Mouse (Mus musculus) testis, postnatal 10 days (tissue): ENCODE measurements at regions not wholly inside any gene's neighbourhood (a gene's known extent, or its start where the extent isn't known, plus 50 kb on each side); places are given as distances from the start of the nearest gene placed in this dataset.

ENCODE experiments used
- DNase-seq: peaks from one replicate; pipeline ENCODE4 v3.0.0; 2021; ENCODE audit warnings: low spot score

GRCm38 (mm10) chr9:26383996-26384395 is 349.5 kb upstream of the B3gat1 start:
- DNase-seq: no peak

GRCm38 (mm10) chr9:26398635-26399034 is 334.9 kb upstream of the B3gat1 start:
- no peak for DNase-seq

GRCm38 (mm10) chr9:26422897-26423823 is 310.4 kb upstream of the B3gat1 start:
- DNase-seq: no peak

- no peak for DNase-seq
These were observed 298.0 kb upstream of the B3gat1 start for GRCm38 (mm10) chr9:26435507-26435906.

GRCm38 (mm10) chr9:26437244-26437643 is 296.3 kb upstream of the B3gat1 start:
- no peak for DNase-seq

- no peak for DNase-seq
These were observed 279.6 kb upstream of the B3gat1 start for GRCm38 (mm10) chr9:26453924-26454323.

GRCm38 (mm10) chr9:26461081-26461480 is 272.4 kb upstream of the B3gat1 start:
- DNase-seq: no peak

GRCm38 (mm10) chr9:26470694-26471392 is 262.7 kb upstream of the B3gat1 start:
- no peak for DNase-seq

GRCm38 (mm10) chr9:26476341-26476740 is 257.2 kb upstream of the B3gat1 start:
- no peak for DNase-seq

- DNase-seq: no peak
These were observed 252.6 kb upstream of the B3gat1 start for GRCm38 (mm10) chr9:26480881-26481280.

- no peak for DNase-seq
These were observed 251.6 kb upstream of the B3gat1 start for GRCm38 (mm10) chr9:26481890-26482289.

- no peak for DNase-seq
These were observed 239.8 kb upstream of the B3gat1 start for GRCm38 (mm10) chr9:26493740-26494139.

GRCm38 (mm10) chr9:26502027-26502426 is 231.5 kb upstream of the B3gat1 start:
- no peak for DNase-seq

GRCm38 (mm10) chr9:26505941-26506340 is 227.6 kb upstream of the B3gat1 start:
- DNase-seq: no peak

GRCm38 (mm10) chr9:26518651-26519050 is 214.9 kb upstream of the B3gat1 start:
- no peak for DNase-seq

- peak; percentile 44 for DNase-seq
These were observed 213.7 kb upstream of the B3gat1 start for GRCm38 (mm10) chr9:26519581-26520501.

GRCm38 (mm10) chr9:26524089-26524488 is 209.4 kb upstream of the B3gat1 start:
- DNase-seq: no peak

GRCm38 (mm10) chr9:26528761-26529160 is 204.8 kb upstream of the B3gat1 start:
- no peak for DNase-seq

GRCm38 (mm10) chr9:26539042-26539441 is 194.5 kb upstream of the B3gat1 start:
- DNase-seq: no peak

- no peak for DNase-seq
These were observed 185.1 kb upstream of the B3gat1 start for GRCm38 (mm10) chr9:26548328-26548922.

GRCm38 (mm10) chr9:26549118-26549517 is 184.4 kb upstream of the B3gat1 start:
- DNase-seq: no peak

- DNase-seq: no peak
These were observed 184.0 kb upstream of the B3gat1 start for GRCm38 (mm10) chr9:26549551-26549950.
